Mouse (Mus musculus) embryonic fibroblast, embryonic 13.5 days (primary cell): Measurements from ENCODE around the gene Smad1.

ENCODE experiments used
- CTCF ChIP-seq: IDR thresholded peaks from 2 replicates; pipeline ENCODE4 v1.5.1; 2011; ENCODE audit warnings: mild to moderate bottlenecking, control low read depth, low read length, moderate library complexity, borderline replicate concordance; ENCODE audit not compliant: insufficient read depth
- POLR2A ChIP-seq: IDR thresholded peaks from 2 replicates; pipeline ENCODE4 v1.6.1; 2011; ENCODE audit warnings: low read depth, mild to moderate bottlenecking, control low read depth, low read length, moderate library complexity

DNA sequence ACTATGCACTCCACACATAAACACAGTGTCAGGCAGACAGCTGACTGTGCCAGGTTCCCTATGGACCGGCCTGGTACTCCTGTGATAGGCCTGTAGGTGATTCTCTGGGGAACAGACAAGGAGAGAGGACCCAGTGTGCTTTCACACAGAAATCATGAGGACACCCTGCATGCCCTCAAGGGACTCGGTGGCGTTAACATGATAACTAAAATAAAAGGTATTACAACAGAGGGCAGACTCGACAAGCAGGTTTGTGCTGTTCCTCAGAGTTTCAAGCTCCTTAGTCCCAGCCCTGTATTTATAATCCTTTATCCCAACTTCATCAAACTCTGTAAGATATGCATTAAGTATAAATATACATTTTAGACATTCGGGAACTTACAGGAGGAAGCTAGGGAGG, 12.5 kb downstream of the Smad1 start:
- TF ChIP-seq POLR2A (no peak), CTCF (no peak)
